Mouse (Mus musculus): ENCODE measurements around the gene Gpatch4. TPM values are rescaled to one million over a fixed set of nuclear protein-coding genes. Genes with fewer than 3 reads are reported as not detected.

Gene Gpatch4
- polyA plus RNA-seq, 1 experiment from 2014 or later = 36.3 TPM

DNA sequence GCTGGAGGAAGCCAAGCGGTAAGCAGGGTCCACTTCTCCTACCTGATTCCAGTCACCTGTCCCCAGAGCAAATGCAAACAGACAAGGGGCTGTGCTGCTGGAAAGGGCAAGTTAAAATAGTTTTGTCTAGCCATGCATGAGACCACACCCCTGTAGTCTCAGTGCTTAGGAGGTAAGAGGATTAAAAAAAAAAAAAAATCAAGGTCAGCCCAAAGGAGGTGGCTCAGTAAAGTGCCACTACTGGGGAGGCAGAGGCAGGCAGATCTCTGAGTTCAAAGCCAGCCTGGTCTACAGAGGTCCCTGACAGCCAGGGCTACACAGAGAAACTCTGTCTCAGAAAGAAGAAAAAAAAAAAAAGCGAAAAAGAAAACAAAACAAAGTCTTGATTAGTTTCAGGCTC is 41.1 kb downstream of the Gpatch4 start:
- no peak overlapping the region for H3K4me3 ChIP-seq (replicated peaks; ENCODE audit: low read length)
- H3K4me1 ChIP-seq (replicated peaks; ENCODE audit: control insufficient read depth, insufficient read depth, low read length) = peaks cover 11% of the 10 kb centered on the region
- ATAC-seq = no peak
- H3K9ac ChIP-seq (replicated peaks; ENCODE audit: low read depth, low read length) = no peak overlapping the region
- no peaks in the 10 kb centered on the region for H3K36me3 ChIP-seq (ENCODE audit: control insufficient read depth, insufficient read depth)
- WGBS = 88% methylated on average over 2 of the region's 2 CpGs
- no peak overlapping the region for H3K4me2 ChIP-seq (ENCODE audit: low read length)
- H3K9me3 ChIP-seq (ENCODE audit: control insufficient read depth, low read length) = no peaks in the 10 kb centered on the region
- H3K27me3 ChIP-seq (replicated peaks; ENCODE audit: control insufficient read depth, insufficient read depth, low read length) = no peaks in the 10 kb centered on the region
- no peak overlapping the region for H3K27ac ChIP-seq (ENCODE audit: low read length)

DNA sequence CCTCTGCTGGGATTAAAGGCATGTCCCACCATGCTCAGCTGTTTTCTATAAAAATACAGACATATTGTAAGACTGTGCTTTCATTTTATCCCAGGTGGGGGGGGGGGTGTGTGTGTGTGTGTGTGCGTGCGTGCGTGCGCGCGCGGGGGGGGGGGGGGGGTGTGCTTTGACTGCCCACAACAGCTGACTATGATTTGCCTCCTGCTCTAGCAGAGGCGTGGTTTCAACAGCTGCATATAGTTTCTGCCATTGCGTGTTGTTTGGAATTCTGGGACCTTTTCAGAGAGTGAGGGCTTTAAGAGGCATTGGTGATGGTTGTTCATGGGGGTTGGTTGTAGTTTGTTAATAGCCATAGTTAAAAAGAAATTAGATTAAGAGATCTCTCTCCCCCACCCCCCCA is 42.6 kb downstream of the Gpatch4 start:
- Histone ChIP-seq H3K36me3 (ENCODE audit: control insufficient read depth, insufficient read depth) (no peaks in the 10 kb centered on the region), H3K4me2 (ENCODE audit: low read length) (no peak overlapping the region), H3K9me3 (ENCODE audit: control insufficient read depth, low read length) (no peaks in the 10 kb centered on the region), H3K4me3 (replicated peaks; ENCODE audit: low read length) (no peak overlapping the region), H3K9ac (replicated peaks; ENCODE audit: low read depth, low read length) (no peak overlapping the region), H3K4me1 (replicated peaks; ENCODE audit: control insufficient read depth, insufficient read depth, low read length) (peaks cover 11% of the 10 kb centered on the region), H3K27me3 (replicated peaks; ENCODE audit: control insufficient read depth, insufficient read depth, low read length) (no peaks in the 10 kb centered on the region), H3K27ac (ENCODE audit: low read length) (no peak overlapping the region)
- 94% methylated on average over 4 of the region's 9 CpGs for WGBS
- ATAC-seq = no peak

DNA sequence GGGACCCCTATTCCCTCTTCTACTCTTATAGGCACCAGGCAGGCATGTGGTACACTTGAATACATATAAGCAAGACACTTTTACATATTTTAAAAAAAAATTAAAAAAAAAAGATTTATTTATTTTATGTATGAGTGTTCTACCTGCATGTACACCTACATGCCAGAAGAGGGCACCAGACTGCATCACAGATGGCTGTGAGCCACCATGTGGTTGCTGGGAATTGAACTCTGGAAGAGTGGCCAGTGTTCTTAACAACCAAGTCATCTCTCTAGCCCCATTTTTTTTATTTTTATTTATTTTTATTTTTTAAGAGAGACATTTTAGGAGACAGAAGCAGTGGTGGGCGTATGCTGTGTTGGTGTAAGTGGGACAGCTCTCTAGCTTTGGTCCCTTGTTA is 44.8 kb downstream of the Gpatch4 start:
- Histone ChIP-seq H3K4me3 (replicated peaks; ENCODE audit: low read length) (no peak overlapping the region), H3K27me3 (replicated peaks; ENCODE audit: control insufficient read depth, insufficient read depth, low read length) (no peaks in the 10 kb centered on the region), H3K9ac (replicated peaks; ENCODE audit: low read depth, low read length) (no peak overlapping the region), H3K36me3 (ENCODE audit: control insufficient read depth, insufficient read depth) (no peaks in the 10 kb centered on the region; the same call in 1 of the 2 replicates), H3K27ac (ENCODE audit: low read length) (no peak overlapping the region), H3K9me3 (ENCODE audit: control insufficient read depth, low read length) (no peaks in the 10 kb centered on the region), H3K4me2 (ENCODE audit: low read length) (no peak overlapping the region), H3K4me1 (replicated peaks; ENCODE audit: control insufficient read depth, insufficient read depth, low read length) (peaks cover 3% of the 10 kb centered on the region)
- no peak for ATAC-seq
- 75% methylated on average over 1 of the region's 1 CpGs for WGBS

- Histone ChIP-seq H3K9ac (replicated peaks; ENCODE audit: low read depth, low read length) (no peak overlapping the region), H3K36me3 (ENCODE audit: control insufficient read depth, insufficient read depth) (no peaks in the 10 kb centered on the region; the same call in 1 of the 2 replicates), H3K4me1 (replicated peaks; ENCODE audit: control insufficient read depth, insufficient read depth, low read length) (no peaks in the 10 kb centered on the region), H3K9me3 (ENCODE audit: control insufficient read depth, low read length) (no peaks in the 10 kb centered on the region), H3K4me3 (replicated peaks; ENCODE audit: low read length) (no peak overlapping the region), H3K27me3 (replicated peaks; ENCODE audit: control insufficient read depth, insufficient read depth, low read length) (no peaks in the 10 kb centered on the region), H3K27ac (ENCODE audit: low read length) (no peak overlapping the region), H3K4me2 (ENCODE audit: low read length) (no peak overlapping the region)
- no peak for ATAC-seq
- 91% methylated on average over 7 of the region's 7 CpGs for WGBS
These were observed 47.2 kb downstream of the Gpatch4 start for GRCm38 (mm10) chr3:88090106-88090505.

- WGBS = 94% methylated on average over 6 of the region's 6 CpGs
These were observed 47.7 kb downstream of the Gpatch4 start for GRCm38 (mm10) chr3:88090616-88091015.

GRCm38 (mm10) chr3:88094126-88094525 is 51.2 kb downstream of the Gpatch4 start:
- Histone ChIP-seq H3K27ac (ENCODE audit: low read length) (0 out of 2 replicates have a peak overlapping the region, but pooled peaks have one; percentile 5), H3K36me3 (ENCODE audit: control insufficient read depth, insufficient read depth) (no peaks in the 10 kb centered on the region; the same call in 1 of the 2 replicates), H3K4me3 (replicated peaks; ENCODE audit: low read length) (no peak overlapping the region), H3K4me1 (replicated peaks; ENCODE audit: control insufficient read depth, insufficient read depth, low read length) (no peaks in the 10 kb centered on the region), H3K27me3 (replicated peaks; ENCODE audit: control insufficient read depth, insufficient read depth, low read length) (no peaks in the 10 kb centered on the region), H3K9ac (replicated peaks; ENCODE audit: low read depth, low read length) (no peak overlapping the region), H3K9me3 (ENCODE audit: control insufficient read depth, low read length) (no peaks in the 10 kb centered on the region), H3K4me2 (ENCODE audit: low read length) (no peak overlapping the region)
- peak; percentile 68 for ATAC-seq
- 87% methylated on average over 5 of the region's 5 CpGs for WGBS

More at GRCm38 (mm10) chr3:88090616-88091015, 47.7 kb downstream of the Gpatch4 start:
- Histone ChIP-seq H3K9ac (replicated peaks; ENCODE audit: low read depth, low read length) (no peak overlapping the region), H3K27me3 (replicated peaks; ENCODE audit: control insufficient read depth, insufficient read depth, low read length) (no peaks in the 10 kb centered on the region), H3K4me1 (replicated peaks; ENCODE audit: control insufficient read depth, insufficient read depth, low read length) (no peaks in the 10 kb centered on the region), H3K9me3 (ENCODE audit: control insufficient read depth, low read length) (no peaks in the 10 kb centered on the region), H3K4me2 (ENCODE audit: low read length) (no peak overlapping the region), H3K27ac (ENCODE audit: low read length) (no peak overlapping the region), H3K4me3 (replicated peaks; ENCODE audit: low read length) (no peak overlapping the region), H3K36me3 (ENCODE audit: control insufficient read depth, insufficient read depth) (no peaks in the 10 kb centered on the region; the same call in 1 of the 2 replicates)
- ATAC-seq = no peak

DNA sequence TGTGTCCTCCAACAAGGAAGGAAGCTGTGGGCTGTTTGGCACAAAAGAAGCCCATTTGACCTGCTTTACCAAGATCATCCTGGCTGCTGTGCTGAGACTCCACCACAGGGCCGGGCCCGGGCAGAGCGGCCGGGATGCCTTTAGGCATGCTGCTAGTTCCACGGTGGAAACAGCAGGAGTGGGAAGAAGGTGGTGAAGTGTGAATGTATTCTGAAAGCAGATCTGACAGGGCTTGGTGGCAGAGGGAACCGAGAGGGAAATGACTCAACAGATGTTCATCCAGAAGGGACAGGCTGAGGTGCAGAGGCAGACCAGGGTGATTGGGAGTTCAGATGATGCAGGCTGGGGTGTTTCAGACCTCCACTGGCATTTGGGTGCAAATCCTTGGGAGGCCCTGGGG is 54.8 kb downstream of the Gpatch4 start:
- Histone ChIP-seq H3K4me1 (replicated peaks; ENCODE audit: control insufficient read depth, insufficient read depth, low read length) (no peaks in the 10 kb centered on the region), H3K4me3 (replicated peaks; ENCODE audit: low read length) (no peak overlapping the region), H3K9me3 (ENCODE audit: control insufficient read depth, low read length) (no peaks in the 10 kb centered on the region), H3K27me3 (replicated peaks; ENCODE audit: control insufficient read depth, insufficient read depth, low read length) (no peaks in the 10 kb centered on the region), H3K4me2 (ENCODE audit: low read length) (no peak overlapping the region), H3K27ac (ENCODE audit: low read length) (no peak overlapping the region), H3K9ac (replicated peaks; ENCODE audit: low read depth, low read length) (no peak overlapping the region), H3K36me3 (ENCODE audit: control insufficient read depth, insufficient read depth) (no peaks in the 10 kb centered on the region)
- 91% methylated on average over 6 of the region's 6 CpGs for WGBS
- no peak for ATAC-seq

DNA sequence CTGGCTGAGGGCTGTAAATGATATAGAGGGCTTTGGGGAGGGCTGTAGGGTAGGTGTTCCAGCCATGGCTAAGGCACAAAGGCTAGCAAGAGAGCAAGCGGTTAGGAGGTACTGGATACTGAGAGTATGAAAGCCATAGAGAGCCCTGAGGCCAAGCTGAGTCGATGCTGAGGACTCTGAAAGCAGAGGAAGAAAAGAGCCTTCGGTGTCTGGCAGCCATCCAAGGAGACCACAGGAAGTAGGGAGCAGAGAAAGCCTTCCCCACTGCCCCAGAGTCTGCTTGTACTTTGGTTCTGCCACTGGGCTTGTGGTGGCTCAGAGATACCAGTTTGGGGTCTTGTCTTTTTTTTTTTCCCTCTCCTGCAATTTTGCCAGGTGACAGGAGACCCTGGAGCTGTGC is 57.3 kb downstream of the Gpatch4 start:
- no peak for ATAC-seq
- no peaks in the 10 kb centered on the region for H3K4me1 ChIP-seq (replicated peaks; ENCODE audit: control insufficient read depth, insufficient read depth, low read length)
- no peaks in the 10 kb centered on the region for H3K9me3 ChIP-seq (ENCODE audit: control insufficient read depth, low read length)
- H3K36me3 ChIP-seq (ENCODE audit: control insufficient read depth, insufficient read depth) = no peaks in the 10 kb centered on the region
- H3K4me2 ChIP-seq (ENCODE audit: low read length) = no peak overlapping the region
- no peaks in the 10 kb centered on the region for H3K27me3 ChIP-seq (replicated peaks; ENCODE audit: control insufficient read depth, insufficient read depth, low read length)
- no peak overlapping the region for H3K4me3 ChIP-seq (replicated peaks; ENCODE audit: low read length)
- no peak overlapping the region for H3K27ac ChIP-seq (ENCODE audit: low read length)
- 43% methylated on average over 3 of the region's 3 CpGs for WGBS
- no peak overlapping the region for H3K9ac ChIP-seq (replicated peaks; ENCODE audit: low read depth, low read length)

GRCm38 (mm10) chr3:88101736-88102135 is 58.8 kb downstream of the Gpatch4 start:
- ATAC-seq = no peak
- 92% methylated on average over 7 of the region's 7 CpGs for WGBS
- H3K9me3 ChIP-seq (ENCODE audit: control insufficient read depth, low read length) = no peaks in the 10 kb centered on the region
- H3K9ac ChIP-seq (replicated peaks; ENCODE audit: low read depth, low read length) = no peak overlapping the region
- H3K4me3 ChIP-seq (replicated peaks; ENCODE audit: low read length) = no peak overlapping the region
- no peak overlapping the region for H3K27ac ChIP-seq (ENCODE audit: low read length)
- no peaks in the 10 kb centered on the region for H3K4me1 ChIP-seq (replicated peaks; ENCODE audit: control insufficient read depth, insufficient read depth, low read length)
- H3K4me2 ChIP-seq (ENCODE audit: low read length) = no peak overlapping the region
- no peaks in the 10 kb centered on the region for H3K27me3 ChIP-seq (replicated peaks; ENCODE audit: control insufficient read depth, insufficient read depth, low read length)
- no peaks in the 10 kb centered on the region for H3K36me3 ChIP-seq (ENCODE audit: control insufficient read depth, insufficient read depth)

- Histone ChIP-seq H3K9me3 (ENCODE audit: control insufficient read depth, low read length) (no peaks in the 10 kb centered on the region), H3K27me3 (replicated peaks; ENCODE audit: control insufficient read depth, insufficient read depth, low read length) (no peaks in the 10 kb centered on the region), H3K36me3 (ENCODE audit: control insufficient read depth, insufficient read depth) (no peaks in the 10 kb centered on the region), H3K4me2 (ENCODE audit: low read length) (no peak overlapping the region), H3K4me3 (replicated peaks; ENCODE audit: low read length) (no peak overlapping the region), H3K27ac (ENCODE audit: low read length) (no peak overlapping the region), H3K4me1 (replicated peaks; ENCODE audit: control insufficient read depth, insufficient read depth, low read length) (no peaks in the 10 kb centered on the region), H3K9ac (replicated peaks; ENCODE audit: low read depth, low read length) (no peak overlapping the region)
- no peak for ATAC-seq
- 88% methylated on average over 6 of the region's 6 CpGs for WGBS
These were observed 59.3 kb downstream of the Gpatch4 start for GRCm38 (mm10) chr3:88102196-88102595.

Data from forebrain, embryonic 16.5 days (tissue).